In genomic region chr5:107150555-107151312, GRCm38 (mm10) we compare ENCODE assay signal across 11 mouse cellular contexts.
DNase-seq lines count a peak whose midpoint lies in the region; ATAC-seq and TF ChIP-seq lines count a peak whose summit lies in the region.
"Had no signal": no experiment of that assay in that cellular context is flagged by ENCODE, and none has a peak within 500 bp of the region (broad histone marks: within the 10 kb centered on the region; RNA-seq: fewer than 3 reads in every experiment).

No protein-coding gene starts in this region.

- peaks cover 3% of the 10 kb centered on the region; the same call in 1 of the 2 replicates for H3K36me3 ChIP-seq in liver, embryonic 11.5 days (ENCODE audit: control insufficient read depth, insufficient read depth, low read length)
- H3K36me3 ChIP-seq in liver, postnatal 0 days (replicated peaks; ENCODE audit: insufficient read depth, low read length), result no peaks in the 10 kb centered on the region; the same call in 1 of the 2 replicates
- H3K36me3 ChIP-seq in limb, embryonic 15.5 days, result peaks cover 14% of the 10 kb centered on the region
- H3K36me3 ChIP-seq: hindbrain, embryonic 10.5 days had no signal

- intact Hi-C loops in gastrocnemius, adult 2 months (cut with DNase I), result loop anchor here (5.0 kb wide), 1 partner anchor 82 kb away; no protein-coding TSS in a partner anchor

- H3K27ac ChIP-seq in liver, embryonic 11.5 days (ENCODE audit: low read depth, low read length), result 0 out of 2 replicates have a peak overlapping the region, but pooled peaks have one; percentile 7
- no peak overlapping the region for H3K27ac ChIP-seq in liver, postnatal 0 days (ENCODE audit: low read depth)
- peak overlapping the region; percentile 83 for H3K27ac ChIP-seq in gastrocnemius, adult 2 months
- H3K27ac ChIP-seq in limb, embryonic 15.5 days, result peak overlapping the region; percentile 82

- no peak overlapping the region for H3K4me3 ChIP-seq in liver, embryonic 11.5 days (ENCODE audit: low read depth, low read length)
- no peak overlapping the region for H3K4me3 ChIP-seq in liver, postnatal 0 days (ENCODE audit: low read depth, low read length)
- H3K4me3 ChIP-seq in gastrocnemius, adult 2 months, result peak overlapping the region; percentile 10; the same call in 1 of the 2 replicates
- H3K4me3 ChIP-seq in limb, embryonic 15.5 days, result no peak overlapping the region
- H3K4me3 ChIP-seq: hindbrain, embryonic 10.5 days had no signal

- DNase-seq in liver, embryonic 11.5 days (ENCODE audit: low spot score), result no peak
- DNase-seq in liver, postnatal 0 days, result no peak
- peak; percentile 76 for DNase-seq in gastrocnemius, adult 2 months
- peak; percentile 83 for DNase-seq in heart, adult 8-10 months (ENCODE audit: low spot score)
- no peak for DNase-seq in frontal cortex, postnatal 14 days (ENCODE audit: low spot score in 2 of 2)
- DNase-seq in layer of hippocampus, postnatal 10 days (ENCODE audit: low spot score in 2 of 2), result no peak
- DNase-seq: thymus, postnatal 25 days had no signal

- no peaks in the 10 kb centered on the region for H3K9me3 ChIP-seq in liver, embryonic 11.5 days (ENCODE audit: control insufficient read depth, low read length)
- H3K9me3 ChIP-seq in liver, postnatal 0 days (ENCODE audit: low read length), result no peaks in the 10 kb centered on the region
- no peaks in the 10 kb centered on the region for H3K9me3 ChIP-seq in limb, embryonic 15.5 days
- H3K9me3 ChIP-seq: hindbrain, embryonic 10.5 days had no signal

- TF ChIP-seq EP300 in liver, postnatal 0 days (IDR thresholded peaks at IDR 0.05; ENCODE audit: low read depth), result no peak

- H3K27me3 ChIP-seq in liver, embryonic 11.5 days (replicated peaks; ENCODE audit: control insufficient read depth, insufficient read depth, low read length), result no peaks in the 10 kb centered on the region
- no peaks in the 10 kb centered on the region for H3K27me3 ChIP-seq in liver, postnatal 0 days (ENCODE audit: insufficient read depth, low read length)
- no peaks in the 10 kb centered on the region for H3K27me3 ChIP-seq in limb, embryonic 15.5 days
- H3K27me3 ChIP-seq: Patski had no signal

- no peak overlapping the region for H3K4me2 ChIP-seq in liver, embryonic 11.5 days
- H3K4me2 ChIP-seq in liver, postnatal 0 days (ENCODE audit: low read depth, low read length), result no peak overlapping the region
- 0 out of 2 replicates have a peak overlapping the region, but pooled peaks have one; percentile 17 for H3K4me2 ChIP-seq in limb, embryonic 15.5 days
- H3K4me2 ChIP-seq: midbrain, embryonic 11.5 days had no signal

- 63% methylated on average over 9 of the region's 9 CpGs for WGBS in liver, embryonic 11.5 days
- WGBS in liver, postnatal 0 days (ENCODE audit: insufficient replicate concordance), result 54% methylated on average over 9 of the region's 9 CpGs
- 23% methylated on average over 9 of the region's 9 CpGs for WGBS in limb, embryonic 15.5 days

- no peak overlapping the region for H3K9ac ChIP-seq in liver, embryonic 11.5 days (ENCODE audit: low read depth, low read length)
- no peak overlapping the region for H3K9ac ChIP-seq in liver, postnatal 0 days (replicated peaks)
- H3K9ac ChIP-seq in limb, embryonic 15.5 days, result no peak overlapping the region

- peaks cover 14% of the 10 kb centered on the region for H3K4me1 ChIP-seq in liver, embryonic 11.5 days (replicated peaks; ENCODE audit: control insufficient read depth, insufficient read depth, low read length)
- H3K4me1 ChIP-seq in liver, postnatal 0 days (ENCODE audit: insufficient read depth), result peaks cover 9% of the 10 kb centered on the region
- peaks cover 40% of the 10 kb centered on the region for H3K4me1 ChIP-seq in limb, embryonic 15.5 days

- no peak for TF ChIP-seq CTCF in liver, postnatal 0 days (IDR thresholded peaks at IDR 0.05; ENCODE audit: low read depth)
- TF ChIP-seq CTCF in gastrocnemius, adult 2 months (IDR thresholded peaks at IDR 0.05), result no peak

- no peak for ATAC-seq in liver, embryonic 11.5 days (replicated peaks; ENCODE audit: low FRiP score)
- ATAC-seq in liver, postnatal 0 days, result no peak
- peak; percentile 35; the same call in 1 of the 2 replicates for ATAC-seq in limb, embryonic 15.5 days (ENCODE audit: insufficient number of reproducible peaks, low FRiP score, low TSS enrichment, low read depth)
- ATAC-seq: Patski had no signal

Comparison
In these comparisons a context has a peak if more than half of its experiments do, and no peak if none do; other contexts are left out.
1. DNase-seq: peak in gastrocnemius, adult 2 months (single experiment) and heart, adult 8-10 months (single experiment); none in liver, embryonic 11.5 days (single experiment), liver, postnatal 0 days (single experiment), frontal cortex, postnatal 14 days (0 of 2) and layer of hippocampus, postnatal 10 days (0 of 2).